Comparison of ENCODE assay signal across 20 mouse cellular contexts in the genomic region with DNA sequence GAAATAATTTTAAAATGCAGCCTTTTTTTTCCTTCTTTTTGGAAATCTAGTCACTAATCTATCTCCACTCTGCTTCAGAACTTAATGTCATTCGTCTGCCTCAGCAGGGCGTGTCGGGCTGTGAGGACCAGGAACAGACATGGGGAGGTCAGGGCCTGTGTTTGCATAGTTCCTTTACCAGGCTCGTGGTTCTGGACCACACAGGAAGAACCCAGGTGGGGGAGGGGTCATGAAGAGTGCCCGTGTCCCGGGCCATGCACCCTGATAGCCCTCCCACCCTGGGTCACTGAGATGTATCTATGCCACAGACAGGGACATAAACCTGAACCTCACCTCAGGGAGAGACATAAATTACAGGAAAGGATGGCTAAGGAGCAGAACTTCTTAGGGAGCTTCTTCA. TPM values are rescaled to one million over a fixed set of nuclear protein-coding genes. Genes with fewer than 3 reads are reported as not detected.
"Had no signal": no experiment of that assay in that cellular context is flagged by ENCODE, and none has a peak within 500 bp of the region (broad histone marks: within the 10 kb centered on the region; RNA-seq: fewer than 3 reads in every experiment).

No protein-coding gene starts in this region.

- H3K9me3 ChIP-seq: limb, embryonic 13.5 days; liver, embryonic 12.5 days; liver, embryonic 15.5 days; midbrain, embryonic 12.5 days; midbrain, embryonic 15.5 days; neural tube, embryonic 12.5 days; neural tube, embryonic 15.5 days; stomach, embryonic 15.5 days had no signal

- H3K4me2 ChIP-seq: liver, embryonic 12.5 days; liver, embryonic 15.5 days; midbrain, embryonic 12.5 days; midbrain, embryonic 15.5 days; neural tube, embryonic 12.5 days; neural tube, embryonic 15.5 days; stomach, embryonic 15.5 days had no signal

- H3K27me3 ChIP-seq: limb, embryonic 13.5 days; liver, embryonic 12.5 days; liver, embryonic 15.5 days; midbrain, embryonic 15.5 days; neural tube, embryonic 12.5 days; neural tube, embryonic 15.5 days; stomach, embryonic 15.5 days had no signal

- H3K4me1 ChIP-seq: liver, embryonic 12.5 days; liver, embryonic 15.5 days; midbrain, embryonic 15.5 days; neural tube, embryonic 15.5 days; stomach, embryonic 15.5 days had no signal

- H3K9ac ChIP-seq: limb, embryonic 13.5 days; liver, embryonic 12.5 days; liver, embryonic 15.5 days; midbrain, embryonic 12.5 days; midbrain, embryonic 15.5 days; neural tube, embryonic 12.5 days; neural tube, embryonic 15.5 days; stomach, embryonic 15.5 days had no signal

- H3K4me3 ChIP-seq: limb, embryonic 13.5 days; liver, embryonic 12.5 days; liver, embryonic 15.5 days; midbrain, embryonic 12.5 days; midbrain, embryonic 15.5 days; neural tube, embryonic 12.5 days; neural tube, embryonic 15.5 days; stomach, embryonic 15.5 days had no signal

- H3K27ac ChIP-seq: limb, embryonic 13.5 days; liver, embryonic 12.5 days; liver, embryonic 15.5 days; midbrain, embryonic 12.5 days; midbrain, embryonic 15.5 days; neural tube, embryonic 12.5 days; neural tube, embryonic 15.5 days; stomach, embryonic 15.5 days had no signal

- ATAC-seq: liver, embryonic 12.5 days; lung, postnatal 0 days; midbrain, embryonic 15.5 days had no signal

- H3K36me3 ChIP-seq: limb, embryonic 13.5 days; liver, embryonic 12.5 days; midbrain, embryonic 12.5 days; midbrain, embryonic 15.5 days; neural tube, embryonic 12.5 days had no signal

- DNase-seq: kidney, adult 18-20 months; kidney, adult 9 months; kidney, postnatal 14 days; left cerebral cortex, postnatal 4 days; lung, adult 2 months; right cerebral cortex, adult 18-20 months; right cerebral cortex, postnatal 14 days; spleen, adult 18-20 months; thymus, adult 18-20 months; thymus, postnatal 36 days had no signal

RNA-seq across cellular contexts. Expression of gene Sost, which starts 7.4 kb away (rescaled TPM):
- polyA plus RNA-seq: lung, postnatal 0 days; midbrain, embryonic 15.5 days had no signal

RNA-seq across cellular contexts. Expression of gene Cfap97d1, which starts 9.9 kb away (rescaled TPM):
- polyA plus RNA-seq: kidney, embryonic 16.5 days; limb, embryonic 13.5 days; liver, embryonic 12.5 days; liver, embryonic 15.5 days; lung, adult 2 months; midbrain, embryonic 12.5 days; midbrain, embryonic 15.5 days; neural tube, embryonic 12.5 days; neural tube, embryonic 15.5 days; stomach, embryonic 15.5 days had no signal
